Mouse (Mus musculus): ENCODE data around the gene Slc35g2. TPM values are rescaled to one million over a fixed set of nuclear protein-coding genes. Genes with fewer than 3 reads are reported as not detected.

Slc35g2 gene
- polyA plus RNA-seq, 1 experiment from 2014 or later, result 8.0 TPM

DNA sequence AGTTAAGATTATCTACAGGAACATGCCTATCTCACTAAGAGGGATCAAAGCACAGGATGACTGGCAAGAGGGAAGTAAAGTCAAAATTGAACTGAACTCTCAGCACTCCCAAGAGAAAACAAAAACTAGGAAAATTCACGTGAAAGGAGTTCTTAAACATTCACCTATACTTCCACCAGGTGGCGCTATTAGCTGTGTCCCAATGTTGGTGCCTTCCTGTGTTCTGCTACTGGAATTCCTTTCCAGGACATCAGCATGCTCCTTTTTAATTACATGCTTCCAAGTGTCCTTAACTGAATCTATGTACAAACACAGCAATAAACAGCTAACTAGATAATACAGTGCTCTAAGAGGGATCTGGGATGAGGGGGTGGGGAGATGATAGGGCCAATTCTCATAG, 50.3 kb downstream of the Slc35g2 start:
- no peak overlapping the region for H3K9ac ChIP-seq
- peak; percentile 86 for TF ChIP-seq CTCF (IDR thresholded peaks at IDR 0.05; ENCODE audit: low read depth)
- 5% methylated on average over 2 of the region's 2 CpGs for WGBS
- no peak overlapping the region for H3K4me2 ChIP-seq
- ATAC-seq (ENCODE audit: insufficient read depth) (no peak), DNase-seq (peak; percentile 89)
- H3K36me3 ChIP-seq (ENCODE audit: insufficient read depth), result no peaks in the 10 kb centered on the region
- H3K27me3 ChIP-seq (ENCODE audit: insufficient read depth, low read length), result no peaks in the 10 kb centered on the region
- no peaks in the 10 kb centered on the region for H3K4me1 ChIP-seq (ENCODE audit: insufficient read depth)
- no peak overlapping the region for H3K27ac ChIP-seq (ENCODE audit: low read depth)
- H3K9me3 ChIP-seq (ENCODE audit: low read depth, low read length), result no peaks in the 10 kb centered on the region
- no peak overlapping the region for H3K4me3 ChIP-seq (ENCODE audit: low read depth, low read length)

DNA sequence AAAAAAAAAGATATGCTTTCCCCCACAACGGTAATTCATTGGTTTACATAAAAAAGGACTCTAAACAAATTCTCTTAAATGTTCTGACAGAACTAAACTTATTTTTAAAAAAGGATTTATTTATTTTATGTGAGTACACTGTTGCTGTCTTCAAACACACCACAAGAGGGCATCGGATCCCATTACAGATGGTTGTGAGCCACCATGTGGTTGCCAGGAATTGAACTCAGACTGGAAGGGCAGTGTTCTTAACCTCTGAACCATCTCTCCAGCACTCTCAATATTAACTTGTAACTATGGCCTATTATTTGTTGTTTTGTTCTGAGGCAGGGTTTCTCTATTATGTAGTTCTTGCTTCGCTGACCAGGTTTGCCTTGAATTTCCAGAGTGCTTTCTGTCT, 50.9 kb downstream of the Slc35g2 start:
- TF ChIP-seq CTCF (IDR thresholded peaks at IDR 0.05; ENCODE audit: low read depth), result peak; percentile 48
- H3K27ac ChIP-seq (ENCODE audit: low read depth), result no peak overlapping the region
- no peak overlapping the region for H3K4me3 ChIP-seq (ENCODE audit: low read depth, low read length)
- no peaks in the 10 kb centered on the region for H3K9me3 ChIP-seq (ENCODE audit: low read depth, low read length)
- H3K36me3 ChIP-seq (ENCODE audit: insufficient read depth), result no peaks in the 10 kb centered on the region
- H3K27me3 ChIP-seq (ENCODE audit: insufficient read depth, low read length), result no peaks in the 10 kb centered on the region
- H3K9ac ChIP-seq, result no peak overlapping the region
- H3K4me2 ChIP-seq, result no peak overlapping the region
- no peaks in the 10 kb centered on the region for H3K4me1 ChIP-seq (ENCODE audit: insufficient read depth)
- 97% methylated on average over 3 of the region's 3 CpGs for WGBS
- no peak for ATAC-seq (ENCODE audit: insufficient read depth)
- DNase-seq, result no peak

DNA sequence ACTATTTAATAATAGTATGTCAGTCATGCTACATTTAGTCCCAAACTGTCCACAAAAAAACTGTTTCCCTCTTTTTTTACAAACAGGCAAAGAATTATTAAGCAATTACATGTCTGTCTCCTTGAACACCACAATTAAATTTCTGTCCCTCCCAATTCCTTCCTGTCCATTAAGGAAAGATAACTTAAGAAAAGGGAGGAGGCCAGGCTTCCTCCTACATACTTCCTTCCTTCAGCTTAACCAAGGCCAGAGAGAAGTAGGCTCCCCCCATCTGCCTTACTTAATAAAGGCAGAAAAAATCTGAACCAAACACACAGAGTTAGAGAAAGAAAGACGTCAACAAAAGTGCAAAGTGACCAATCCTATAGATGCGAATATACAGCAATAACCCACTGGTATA, 63.3 kb downstream of the Slc35g2 start:
- 85% methylated on average over 2 of the region's 2 CpGs for WGBS
- H3K27ac ChIP-seq (ENCODE audit: low read depth), result no peak overlapping the region
- H3K4me1 ChIP-seq (ENCODE audit: insufficient read depth), result no peaks in the 10 kb centered on the region
- H3K36me3 ChIP-seq (ENCODE audit: insufficient read depth), result 0 out of 2 replicates have a peak, but pooled peaks cover 3% of the 10 kb centered on the region
- no peak overlapping the region for H3K4me2 ChIP-seq
- H3K9me3 ChIP-seq (ENCODE audit: low read depth, low read length), result no peaks in the 10 kb centered on the region
- H3K4me3 ChIP-seq (ENCODE audit: low read depth, low read length), result no peak overlapping the region
- DNase-seq (no peak), ATAC-seq (ENCODE audit: insufficient read depth) (no peak)
- H3K9ac ChIP-seq, result no peak overlapping the region
- no peak for TF ChIP-seq CTCF (IDR thresholded peaks at IDR 0.05; ENCODE audit: low read depth)
- no peaks in the 10 kb centered on the region for H3K27me3 ChIP-seq (ENCODE audit: insufficient read depth, low read length)

DNA sequence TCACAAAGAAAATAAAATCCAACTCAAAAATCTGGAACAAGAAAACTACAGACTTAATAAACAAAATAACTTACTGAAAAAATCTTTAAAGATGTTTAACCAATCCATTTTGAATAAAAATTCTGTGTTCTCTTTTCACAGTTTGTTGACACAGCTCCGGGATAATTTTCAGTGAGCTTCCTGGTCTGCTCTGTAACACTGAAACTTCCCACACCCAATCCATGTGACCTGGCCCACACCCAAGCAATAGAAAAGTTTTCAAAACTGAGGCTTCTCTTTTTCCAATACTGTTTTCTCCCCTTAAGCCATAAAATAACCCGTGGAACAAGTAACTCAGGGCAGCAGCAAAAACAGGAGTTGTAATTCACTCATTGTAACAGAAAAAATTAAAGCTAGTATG, 64.2 kb downstream of the Slc35g2 start:
- Histone ChIP-seq H3K9me3 (ENCODE audit: low read depth, low read length) (no peaks in the 10 kb centered on the region), H3K36me3 (ENCODE audit: insufficient read depth) (0 out of 2 replicates have a peak, but pooled peaks cover 3% of the 10 kb centered on the region), H3K4me3 (ENCODE audit: low read depth, low read length) (no peak overlapping the region), H3K27ac (ENCODE audit: low read depth) (peak overlapping the region; percentile 30; the same call in 1 of the 2 replicates), H3K9ac (no peak overlapping the region), H3K4me2 (no peak overlapping the region), H3K27me3 (ENCODE audit: insufficient read depth, low read length) (no peaks in the 10 kb centered on the region), H3K4me1 (ENCODE audit: insufficient read depth) (no peaks in the 10 kb centered on the region)
- 42% methylated on average over 2 of the region's 2 CpGs for WGBS
- DNase-seq (peak; percentile 56), ATAC-seq (ENCODE audit: insufficient read depth) (no peak)
- no peak for TF ChIP-seq CTCF (IDR thresholded peaks at IDR 0.05; ENCODE audit: low read depth)

- ATAC-seq (ENCODE audit: insufficient read depth) (no peak), DNase-seq (no peak)
- no peaks in the 10 kb centered on the region for H3K9me3 ChIP-seq (ENCODE audit: low read depth, low read length)
- H3K4me1 ChIP-seq (ENCODE audit: insufficient read depth), result no peaks in the 10 kb centered on the region
- H3K36me3 ChIP-seq (ENCODE audit: insufficient read depth), result 0 out of 2 replicates have a peak, but pooled peaks cover 3% of the 10 kb centered on the region
- H3K27me3 ChIP-seq (ENCODE audit: insufficient read depth, low read length), result no peaks in the 10 kb centered on the region
- 0 out of 2 replicates have a peak overlapping the region, but pooled peaks have one; percentile 15 for H3K4me2 ChIP-seq
- no peak overlapping the region for H3K27ac ChIP-seq (ENCODE audit: low read depth)
- H3K4me3 ChIP-seq (ENCODE audit: low read depth, low read length), result no peak overlapping the region
- no peak overlapping the region for H3K9ac ChIP-seq
- WGBS, result 87% methylated on average over 4 of the region's 4 CpGs
- TF ChIP-seq CTCF (IDR thresholded peaks at IDR 0.05; ENCODE audit: low read depth), result no peak
Measured at GRCm38 (mm10) chr9:100505498-100505897, 65.4 kb downstream of the Slc35g2 start.

Other genes with a start within 250 kb of the Slc35g2 start
- 1.6 and 2.2 TPM in 2 replicates for gene Il20rb, start 84.3 kb downstream of the Slc35g2 start, polyA plus RNA-seq (2014; fragmentation: Nextera tagmentation; extraction: Ambion mirVana)
- gene Nck1, start 25.0 kb downstream of the Slc35g2 start, polyA plus RNA-seq (2014; fragmentation: Nextera tagmentation; extraction: Ambion mirVana), result 71.3 and 77.8 TPM in 2 replicates
- 48.4 and 57.5 TPM in 2 replicates for gene Stag1, start 26.7 kb upstream of the Slc35g2 start, polyA plus RNA-seq (2014; fragmentation: Nextera tagmentation; extraction: Ambion mirVana)

Data from lung, embryonic 14.5 days (tissue).